In the genomic region with DNA sequence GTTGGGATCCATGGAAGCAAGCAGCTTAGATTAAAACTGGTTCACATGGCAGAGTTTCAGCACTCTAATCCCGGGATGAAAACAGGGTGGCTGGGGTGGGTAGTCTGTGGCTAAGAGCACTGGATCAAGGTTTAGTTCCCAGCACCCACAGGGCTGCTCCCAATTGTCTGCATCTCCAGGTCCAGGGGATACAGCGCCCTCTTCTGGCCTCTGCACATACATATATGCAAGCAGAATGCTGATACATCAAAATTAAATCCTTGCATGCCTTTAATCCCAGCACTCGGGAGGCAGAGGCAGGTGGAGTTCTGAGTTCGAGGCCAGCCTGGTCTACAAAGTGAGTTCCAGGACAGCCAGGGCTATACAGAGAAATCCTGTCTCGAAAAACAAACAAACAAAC, we compare ENCODE assay signal across 8 mouse cellular contexts. TPM values are rescaled to one million over a fixed set of nuclear protein-coding genes. Genes with fewer than 3 reads are reported as not detected.
DNase-seq lines count a peak whose midpoint lies in the region; ATAC-seq and TF ChIP-seq lines count a peak whose summit lies in the region.
"Not testable (repeated sequence)": the region's sequence is repeated elsewhere in the genome, so short reads cannot be mapped to it uniquely, and the experiment has no call there.

No protein-coding gene starts in this region.

- H3ac ChIP-seq in myocyte (ENCODE audit: control insufficient read depth, insufficient read length), result not testable (repeated sequence)

- not testable (repeated sequence) for TF ChIP-seq POLR2A in ES-Bruce4 (IDR thresholded peaks at IDR 0.05; ENCODE audit: insufficient read depth, low read length); heart, adult 2 months (IDR thresholded peaks at IDR 0.05; ENCODE audit: insufficient read depth, low read depth, low read length); myocyte (IDR thresholded peaks at IDR 0.05; ENCODE audit: insufficient read length, low read depth)

- H3K36me3 ChIP-seq in ES-Bruce4 (ENCODE audit: control insufficient read depth, insufficient read depth, low read length, poor library complexity, severe bottlenecking), result peaks cover 19% of the 10 kb centered on the region
- not testable (repeated sequence) for H3K36me3 ChIP-seq in heart, adult 2 months (ENCODE audit: control insufficient read depth, insufficient read depth, low read length); myocyte (ENCODE audit: control insufficient read depth, insufficient read depth); stomach, embryonic 16.5 days (ENCODE audit: control insufficient read depth, insufficient read depth, low read length)
- peaks cover 31% of the 10 kb centered on the region for H3K36me3 ChIP-seq in intestine, embryonic 14.5 days (ENCODE audit: control insufficient read depth, insufficient read depth, low read length)
- peaks cover 31% of the 10 kb centered on the region for H3K36me3 ChIP-seq in lung, embryonic 15.5 days

- peak overlapping the region; percentile 76; the same call in 1 of the 2 replicates for H3K9ac ChIP-seq in ES-Bruce4 (ENCODE audit: low read depth, poor library complexity, severe bottlenecking)
- H3K9ac ChIP-seq in heart, adult 2 months (ENCODE audit: low read depth, low read length); intestine, embryonic 14.5 days (ENCODE audit: low read length); lung, embryonic 15.5 days; stomach, embryonic 16.5 days (ENCODE audit: low read length): not testable (repeated sequence)

- not testable (repeated sequence) for TF ChIP-seq EP300 in ES-Bruce4 (IDR thresholded peaks at IDR 0.05; ENCODE audit: insufficient read depth, low read depth, low read length); heart, adult 2 months (IDR thresholded peaks at IDR 0.05; ENCODE audit: insufficient read depth, low read depth, low read length)

- peak; percentile 51 for DNase-seq in cerebellum, adult 9-10 months
- not testable (repeated sequence) for DNase-seq in heart, adult 2 months; intestine, embryonic 14.5 days (ENCODE audit: low spot score); left cerebral cortex, adult 2 months (ENCODE audit: extremely low spot score in 1 of 2, low spot score in 2 of 2)

- not testable (repeated sequence) for H3K79me2 ChIP-seq in heart, adult 2 months (replicated peaks; ENCODE audit: control insufficient read depth, insufficient read depth, low read length)
- peaks cover 20% of the 10 kb centered on the region for H3K79me2 ChIP-seq in myocyte (ENCODE audit: control insufficient read depth, insufficient read depth)

- peak overlapping the region; percentile 79 for H3K4me2 ChIP-seq in intestine, embryonic 14.5 days (ENCODE audit: low read length)
- H3K4me2 ChIP-seq in lung, embryonic 15.5 days, result peak overlapping the region; percentile 75
- peak overlapping the region; percentile 90 for H3K4me2 ChIP-seq in myocyte (ENCODE audit: low read depth)
- peak overlapping the region; percentile 71; the same call in 1 of the 2 replicates for H3K4me2 ChIP-seq in stomach, embryonic 16.5 days (ENCODE audit: low read depth, low read length)

- not testable (repeated sequence) for H3K27me3 ChIP-seq in ES-Bruce4 (ENCODE audit: control insufficient read depth, insufficient read depth, low read length, poor library complexity, severe bottlenecking); heart, adult 2 months (ENCODE audit: control insufficient read depth, insufficient read depth, low read length); intestine, embryonic 14.5 days (replicated peaks; ENCODE audit: control insufficient read depth, insufficient read depth, low read length); lung, embryonic 15.5 days; myocyte (ENCODE audit: control insufficient read depth, insufficient read depth, insufficient read length); stomach, embryonic 16.5 days (ENCODE audit: control insufficient read depth, insufficient read depth, low read length)

- TF ChIP-seq CTCF in ES-Bruce4 (IDR thresholded peaks at IDR 0.05; ENCODE audit: low read depth, low read length), result peak; percentile 67
- peak; percentile 39 for TF ChIP-seq CTCF in heart, adult 2 months (IDR thresholded peaks at IDR 0.05)
- peak; percentile 17 for TF ChIP-seq CTCF in left cerebral cortex, adult 2 months (IDR thresholded peaks at IDR 0.05)

- H3K27ac ChIP-seq in ES-Bruce4 (ENCODE audit: insufficient read depth, low read length); heart, adult 2 months; intestine, embryonic 14.5 days (ENCODE audit: low read depth); left cerebral cortex, adult 2 months; lung, embryonic 15.5 days; stomach, embryonic 16.5 days (ENCODE audit: low read length): not testable (repeated sequence)

- H3K9me3 ChIP-seq in ES-Bruce4 (replicated peaks; ENCODE audit: control insufficient read depth, insufficient read depth, low read length, poor library complexity, severe bottlenecking); intestine, embryonic 14.5 days (ENCODE audit: control insufficient read depth, low read length); lung, embryonic 15.5 days; stomach, embryonic 16.5 days (replicated peaks; ENCODE audit: control insufficient read depth, low read length): not testable (repeated sequence)

- intact Hi-C loops in heart, adult 2 months (cut with DNase I); left cerebral cortex, adult 2 months (cut with DNase I): not testable (repeated sequence)

- H3K4me3 ChIP-seq in ES-Bruce4 (ENCODE audit: low read depth, low read length) (peak overlapping the region; percentile 16; the same call in 1 of the 2 replicates), myocyte (peak overlapping the region; percentile 49)
- H3K4me3 ChIP-seq in heart, adult 2 months; intestine, embryonic 14.5 days (ENCODE audit: low read depth, low read length); left cerebral cortex, adult 2 months: not testable (repeated sequence)
- H3K4me3 ChIP-seq in lung, embryonic 15.5 days, result peak overlapping the region; percentile 77; the same call in 1 of the 2 replicates
- H3K4me3 ChIP-seq in stomach, embryonic 16.5 days (replicated peaks; ENCODE audit: low read length), result peak overlapping the region; percentile 83; the same call in 1 of the 2 replicates

- H3K4me1 ChIP-seq in ES-Bruce4 (ENCODE audit: control insufficient read depth, insufficient read depth, low read length); heart, adult 2 months (ENCODE audit: control insufficient read depth, insufficient read depth, low read length); intestine, embryonic 14.5 days (replicated peaks; ENCODE audit: control insufficient read depth, insufficient read depth, low read length): not testable (repeated sequence)
- H3K4me1 ChIP-seq in lung, embryonic 15.5 days, result peaks cover 23% of the 10 kb centered on the region
- H3K4me1 ChIP-seq in stomach, embryonic 16.5 days (ENCODE audit: control insufficient read depth, insufficient read depth, low read length), result peaks cover 14% of the 10 kb centered on the region

- not testable (repeated sequence) for ATAC-seq in intestine, embryonic 14.5 days (replicated peaks; ENCODE audit: low FRiP score, low TSS enrichment, low read depth); lung, embryonic 15.5 days (ENCODE audit: borderline replicate concordance, extremely low read depth, low FRiP score, low TSS enrichment); stomach, embryonic 16.5 days (ENCODE audit: insufficient read depth, low FRiP score)

- 74% methylated on average over 5 of the region's 5 CpGs for WGBS in heart, adult 2 months
- 75% methylated on average over 5 of the region's 5 CpGs for WGBS in intestine, embryonic 14.5 days
- 70% methylated on average over 5 of the region's 5 CpGs for WGBS in lung, embryonic 15.5 days
- WGBS in stomach, embryonic 16.5 days, result 79% methylated on average over 5 of the region's 5 CpGs

RNA-seq across cellular contexts. Expression of a gene that starts 5.7 kb away (rescaled TPM):
- polyA plus RNA-seq in ES-Bruce4 (2011; ENCODE audit: insufficient read depth, insufficient read length, low read depth, missing spikeins), result 210 and 215 TPM in 2 replicates
- 100 to 1,000 TPM; 234 to 265 TPM for total RNA-seq in heart, adult 2 months (2021)
- polyA plus RNA-seq in heart, adult 2 months (2012; rRNA removed), result 148 and 201 TPM in 2 replicates
- 482 and 487 TPM in 2 replicates for polyA plus RNA-seq in intestine, embryonic 14.5 days (2014; fragmentation: Nextera tagmentation; extraction: Ambion mirVana)
- total RNA-seq in left cerebral cortex, adult 2 months (2021), result 100 to 1,000 TPM; 190 TPM
- 423 and 449 TPM in 2 replicates for polyA plus RNA-seq in lung, embryonic 15.5 days (2015; fragmentation: Nextera tagmentation; extraction: Ambion mirVana)
- 312 TPM for polyA plus RNA-seq in myocyte (2012; fragmentation: generic; extraction: Trizol)
- 362 and 368 TPM in 2 replicates for polyA plus RNA-seq in stomach, embryonic 16.5 days (2015; fragmentation: Nextera tagmentation; extraction: Ambion mirVana)

RNA-seq across cellular contexts. Expression of a gene that starts 5.8 kb away (rescaled TPM):
- polyA plus RNA-seq in ES-Bruce4 (2011; ENCODE audit: insufficient read depth, insufficient read length, low read depth, missing spikeins) (1.1 and 1.6 TPM in 2 replicates), myocyte (2012; fragmentation: generic; extraction: Trizol) (0.31 TPM)
- total RNA-seq in heart, adult 2 months (2021), result under 1 TPM; 0.14 to 0.18 TPM
- 0.09 and 0.12 TPM in 2 replicates for polyA plus RNA-seq in heart, adult 2 months (2012; rRNA removed)
- polyA plus RNA-seq in intestine, embryonic 14.5 days (2014; fragmentation: Nextera tagmentation; extraction: Ambion mirVana), result 1.3 and 1.4 TPM in 2 replicates
- under 1 TPM; 0.44 to 0.70 TPM for total RNA-seq in left cerebral cortex, adult 2 months (2021)
- polyA plus RNA-seq in lung, embryonic 15.5 days (2015; fragmentation: Nextera tagmentation; extraction: Ambion mirVana), result 0.26 and 0.29 TPM in 2 replicates
- 0.84 and 1.3 TPM in 2 replicates for polyA plus RNA-seq in stomach, embryonic 16.5 days (2015; fragmentation: Nextera tagmentation; extraction: Ambion mirVana)

RNA-seq across cellular contexts. Expression of a gene that starts 54.8 kb away (rescaled TPM):
- polyA plus RNA-seq in ES-Bruce4 (2011; ENCODE audit: insufficient read depth, insufficient read length, low read depth, missing spikeins) (44.2 and 44.3 TPM in 2 replicates), myocyte (2012; fragmentation: generic; extraction: Trizol) (18.9 TPM)
- 10 to 100 TPM; 22.1 to 44.1 TPM for total RNA-seq in heart, adult 2 months (2021)
- 21.3 and 22.5 TPM in 2 replicates for polyA plus RNA-seq in heart, adult 2 months (2012; rRNA removed)
- polyA plus RNA-seq in intestine, embryonic 14.5 days (2014; fragmentation: Nextera tagmentation; extraction: Ambion mirVana), result 27.4 and 28.8 TPM in 2 replicates
- 10 to 100 TPM; 25.9 to 37.8 TPM for total RNA-seq in left cerebral cortex, adult 2 months (2021)
- polyA plus RNA-seq in lung, embryonic 15.5 days (2015; fragmentation: Nextera tagmentation; extraction: Ambion mirVana), result 41.7 and 42.7 TPM in 2 replicates
- 29.4 and 30.8 TPM in 2 replicates for polyA plus RNA-seq in stomach, embryonic 16.5 days (2015; fragmentation: Nextera tagmentation; extraction: Ambion mirVana)

Comparison
In these comparisons a context has a peak if more than half of its experiments do, and no peak if none do; other contexts are left out.
1. CTCF ChIP-seq: peak in every context shown above with its lines; median percentile 67 in ES-Bruce4; 39 in heart, adult 2 months; 17 in left cerebral cortex, adult 2 months.